In genomic region chr11:6178673-6179166, GRCm38 (mm10) we compare ENCODE assay signal across 9 mouse cellular contexts. TPM values are rescaled to one million over a fixed set of nuclear protein-coding genes. Genes with fewer than 3 reads are reported as not detected.
A peak's percentile ranks its signal among the peaks of the same experiment; 100 is the strongest.
DNase-seq lines count a peak whose midpoint lies in the region; ATAC-seq lines count a peak whose summit lies in the region.
"Had no signal": no experiment of that assay in that cellular context is flagged by ENCODE, and none has a peak within 500 bp of the region (broad histone marks: within the 10 kb centered on the region; RNA-seq: fewer than 3 reads in every experiment).

No protein-coding gene starts in this region.

- no peak for ATAC-seq in hindbrain, embryonic 15.5 days (ENCODE audit: low FRiP score, low read depth)
- ATAC-seq in neural tube, embryonic 13.5 days (ENCODE audit: low read depth) = 0 out of 2 replicates have a peak, but pooled peaks have one; percentile 17

- H3K4me1 ChIP-seq in brown adipose tissue, adult 24 weeks (ENCODE audit: control insufficient read depth, insufficient read depth, insufficient read length, low read length) = peaks cover 40% of the 10 kb centered on the region
- H3K4me1 ChIP-seq in hindbrain, embryonic 15.5 days (replicated peaks) = peaks cover 37% of the 10 kb centered on the region
- H3K4me1 ChIP-seq in neural tube, embryonic 13.5 days (replicated peaks) = peaks cover 46% of the 10 kb centered on the region

- DNase-seq in heart, adult 8-10 months (ENCODE audit: low spot score) = peak; percentile 28
- no peak for DNase-seq in heart, postnatal 36 days
- DNase-seq in A20 (ENCODE audit: low read depth, low spot score) = peak; percentile 80
- no peak for DNase-seq in adrenal gland, postnatal 10 days
- no peak for DNase-seq in testis, postnatal 10 days (ENCODE audit: low spot score)

- 8% methylated on average over 2 of the region's 2 CpGs for WGBS in hindbrain, embryonic 15.5 days
- 11% methylated on average over 2 of the region's 2 CpGs for WGBS in neural tube, embryonic 13.5 days

- no peak overlapping the region for H3K9ac ChIP-seq in hindbrain, embryonic 15.5 days
- H3K9ac ChIP-seq in neural tube, embryonic 13.5 days = no peak overlapping the region

- intact Hi-C loops in heart, postnatal 36 days (cut with DNase I) = no loop called here

- H3K36me3 ChIP-seq in hindbrain, embryonic 15.5 days = no peaks in the 10 kb centered on the region
- no peaks in the 10 kb centered on the region for H3K36me3 ChIP-seq in neural tube, embryonic 13.5 days

- no peak overlapping the region for H3K4me3 ChIP-seq in brown adipose tissue, adult 24 weeks (ENCODE audit: insufficient read depth, low read depth, low read length)
- H3K4me3 ChIP-seq in hindbrain, embryonic 15.5 days = no peak overlapping the region
- H3K4me3 ChIP-seq in neural tube, embryonic 13.5 days = no peak overlapping the region

- no peaks in the 10 kb centered on the region for H3K27me3 ChIP-seq in hindbrain, embryonic 15.5 days
- H3K27me3 ChIP-seq in neural tube, embryonic 13.5 days = no peaks in the 10 kb centered on the region

- peak overlapping the region; percentile 2; the same call in 1 of the 2 replicates for H3K27ac ChIP-seq in brown adipose tissue, adult 24 weeks (replicated peaks; ENCODE audit: low read depth, low read length)
- peak overlapping the region; percentile 42; the same call in 1 of the 2 replicates for H3K27ac ChIP-seq in hindbrain, embryonic 15.5 days (replicated peaks)
- peak overlapping the region; percentile 50; the same call in 1 of the 2 replicates for H3K27ac ChIP-seq in neural tube, embryonic 13.5 days (replicated peaks)

- H3K4me2 ChIP-seq in hindbrain, embryonic 15.5 days = no peak overlapping the region
- H3K4me2 ChIP-seq in neural tube, embryonic 13.5 days = no peak overlapping the region

- no peaks in the 10 kb centered on the region for H3K9me3 ChIP-seq in hindbrain, embryonic 15.5 days
- no peaks in the 10 kb centered on the region for H3K9me3 ChIP-seq in neural tube, embryonic 13.5 days

RNA-seq across cellular contexts. Expression of gene A730071L15Rik, which starts 21.1 kb away (rescaled TPM):
- not detected for total RNA-seq in heart, adult 8-10 months (2022)
- not detected for total RNA-seq in heart, postnatal 36 days (2021)
- polyA plus RNA-seq in brown adipose tissue, adult 24 weeks (2012; ENCODE audit: insufficient read depth, insufficient read length, missing spikeins) = not detected in 2 replicates
- 0.31 and 0.86 TPM in 2 replicates for polyA plus RNA-seq in hindbrain, embryonic 15.5 days (2015; fragmentation: Nextera tagmentation; extraction: Ambion mirVana)
- 0.46 and 0.91 TPM in 2 replicates for polyA plus RNA-seq in neural tube, embryonic 13.5 days (2015; fragmentation: Nextera tagmentation; extraction: Ambion mirVana)
- total RNA-seq in adrenal gland, postnatal 10 days (2021) = under 1 TPM; 0.21 to 0.24 TPM
- polyA plus RNA-seq: small intestine, adult 2 months had no signal

RNA-seq across cellular contexts. Expression of gene Nudcd3, which starts 21.5 kb away (rescaled TPM):
- total RNA-seq in heart, adult 8-10 months (2022) = 10 to 100 TPM; 64.5 to 75.3 (median 71.5) TPM
- 10 to 100 TPM; 61.2 to 64.6 TPM for total RNA-seq in heart, postnatal 36 days (2021)
- 19.4 and 22.0 TPM in 2 replicates for polyA plus RNA-seq in brown adipose tissue, adult 24 weeks (2012; ENCODE audit: insufficient read depth, insufficient read length, missing spikeins)
- 64.5 and 65.2 TPM in 2 replicates for polyA plus RNA-seq in hindbrain, embryonic 15.5 days (2015; fragmentation: Nextera tagmentation; extraction: Ambion mirVana)
- polyA plus RNA-seq in neural tube, embryonic 13.5 days (2015; fragmentation: Nextera tagmentation; extraction: Ambion mirVana) = 53.9 and 56.4 TPM in 2 replicates
- total RNA-seq in adrenal gland, postnatal 10 days (2021) = 10 to 100 TPM; 45.8 to 52.3 TPM

RNA-seq across cellular contexts. Expression of gene Npc1l1, which starts 51.2 kb away (rescaled TPM):
- under 1 TPM in 1 of 4 experiments, not detected in 3; 0.06 TPM for total RNA-seq in heart, adult 8-10 months (2022)
- total RNA-seq in heart, postnatal 36 days (2021) = under 1 TPM in 1 of 2 experiments, not detected in 1; 0.08 TPM
- not detected in 2 replicates for polyA plus RNA-seq in brown adipose tissue, adult 24 weeks (2012; ENCODE audit: insufficient read depth, insufficient read length, missing spikeins)
- 0.07 and 0.08 TPM in 2 replicates for polyA plus RNA-seq in hindbrain, embryonic 15.5 days (2015; fragmentation: Nextera tagmentation; extraction: Ambion mirVana)
- polyA plus RNA-seq in neural tube, embryonic 13.5 days (2015; fragmentation: Nextera tagmentation; extraction: Ambion mirVana) = not detected in 2 replicates
- not detected for total RNA-seq in adrenal gland, postnatal 10 days (2021)

Comparison
In these comparisons a context has a peak if more than half of its experiments do, and no peak if none do; other contexts are left out.
1. DNase-seq: peak in heart, adult 8-10 months (single experiment) and A20 (single experiment); none in heart, postnatal 36 days (0 of 2), adrenal gland, postnatal 10 days (single experiment) and testis, postnatal 10 days (single experiment).
2. Peak in every context shown above with its lines, with median percentiles within 50 percentile points of each other: H3K27ac ChIP-seq.